Comparison of ENCODE assay signal across 24 mouse cellular contexts in the genomic region with DNA sequence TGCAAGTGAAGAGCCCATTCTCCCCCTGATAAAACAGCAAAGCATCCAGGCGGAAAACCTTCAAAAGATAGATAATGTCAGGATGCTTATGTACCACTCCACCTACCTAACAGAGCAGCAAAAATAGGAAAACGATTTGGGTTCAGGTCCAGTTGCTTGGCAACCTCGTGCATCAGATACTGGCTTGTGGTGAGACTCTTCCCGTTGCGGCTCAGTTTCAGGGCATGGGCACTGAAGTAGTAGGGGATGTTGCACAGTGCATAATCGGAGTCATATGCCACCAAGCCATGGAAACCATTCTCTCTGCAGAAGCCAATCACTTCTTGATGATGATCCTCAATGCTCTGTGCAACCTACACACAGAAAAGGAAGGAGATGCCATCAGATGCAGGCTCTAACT. TPM values are rescaled to one million over a fixed set of nuclear protein-coding genes. Genes with fewer than 3 reads are reported as not detected.
DNase-seq lines count a peak whose midpoint lies in the region; ATAC-seq and TF ChIP-seq lines count a peak whose summit lies in the region.
"Had no signal": no experiment of that assay in that cellular context is flagged by ENCODE, and none has a peak within 500 bp of the region (broad histone marks: within the 10 kb centered on the region; RNA-seq: fewer than 3 reads in every experiment).

No protein-coding gene starts in this region.

- no peak overlapping the region for H3K4me3 ChIP-seq in layer of hippocampus, adult 2 months
- H3K4me3 ChIP-seq: embryonic facial prominence, embryonic 10.5 days; embryonic facial prominence, embryonic 12.5 days; forebrain, embryonic 13.5 days; forebrain, embryonic 15.5 days had no signal

- no peak for TF ChIP-seq CTCF in layer of hippocampus, adult 2 months (conservative IDR thresholded peaks at IDR 0.05)

- peak overlapping the region; percentile 21 for H3K27ac ChIP-seq in layer of hippocampus, adult 2 months
- H3K27ac ChIP-seq: embryonic facial prominence, embryonic 10.5 days; embryonic facial prominence, embryonic 12.5 days; forebrain, embryonic 13.5 days; forebrain, embryonic 15.5 days had no signal

- ATAC-seq in frontal cortex, adult (ENCODE audit: low TSS enrichment) = peak; percentile 39
- ATAC-seq: activated CD4-positive, CD25-positive, alpha-beta regulatory T cell, adult 4 months; CD4-positive, CD25-positive, alpha-beta regulatory T cell, adult 4 months; forebrain, embryonic 13.5 days; forebrain, embryonic 15.5 days; forebrain, postnatal 0 days; Patski had no signal

- DNase-seq in frontal cortex, postnatal 14 days (ENCODE audit: low spot score in 2 of 2) = no peak
- no peak for DNase-seq in layer of hippocampus, adult 2 months (ENCODE audit: low spot score in 2 of 2)
- DNase-seq in layer of hippocampus, postnatal 25 days (ENCODE audit: extremely low spot score in 1 of 2, low spot score in 1 of 2) = no peak
- DNase-seq in brain, adult 2 months (ENCODE audit: low read depth, low spot score) = peak; percentile 53
- DNase-seq: adrenal gland, adult 8-10 months; adrenal gland, postnatal 14 days; adrenal gland, postnatal 36 days; B cell, adult 2 months; cerebellum, adult 11 months; cerebellum, adult 18-20 months; cerebellum, adult 8-10 months; cerebellum, adult 9-11 months; cerebellum, postnatal 14 days; cerebellum, postnatal 36 days; embryo, embryonic 11 days; forebrain, postnatal 0 days had no signal

RNA-seq across cellular contexts. Expression of gene Fam120a, which starts 18.9 kb away (rescaled TPM):
- 100 to 1,000 TPM; 112 to 120 TPM for total RNA-seq in layer of hippocampus, adult 2 months (2021)
- 100 to 1,000 TPM; 116 to 119 TPM for total RNA-seq in layer of hippocampus, postnatal 25 days (2021)
